Comparison of ENCODE assay signal across 7 mouse cellular contexts in the genomic region with DNA sequence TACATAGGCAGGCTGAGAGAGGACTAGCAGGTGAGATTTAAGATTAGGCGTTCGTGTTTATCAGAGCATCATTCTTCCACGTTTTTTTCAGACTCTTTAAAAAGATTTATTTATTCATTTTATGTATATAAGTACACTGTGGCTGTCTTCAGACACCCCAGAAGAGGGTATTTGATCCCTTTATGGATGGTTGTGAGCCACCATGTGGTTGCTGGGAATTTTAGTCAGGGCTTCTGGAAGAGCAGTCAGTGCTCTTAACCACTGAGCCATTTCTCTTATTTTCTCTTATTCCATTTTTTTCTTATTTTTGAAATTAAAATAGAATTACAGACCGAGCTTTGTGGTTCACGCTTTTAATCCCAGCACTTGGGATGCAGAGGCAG. TPM values are rescaled to one million over a fixed set of nuclear protein-coding genes. Genes with fewer than 3 reads are reported as not detected.
DNase-seq lines count a peak whose midpoint lies in the region; ATAC-seq and TF ChIP-seq lines count a peak whose summit lies in the region.

No protein-coding gene starts in this region.

- TF ChIP-seq CTCF in olfactory bulb, adult 2 months (IDR thresholded peaks at IDR 0.05; ENCODE audit: insufficient read depth, low read depth, low read length) = no peak

- WGBS in lung, embryonic 16.5 days = 36% methylated on average over 5 of the region's 5 CpGs
- 40% methylated on average over 5 of the region's 5 CpGs for WGBS in forebrain, embryonic 14.5 days
- 44% methylated on average over 5 of the region's 5 CpGs for WGBS in limb, embryonic 11.5 days
- WGBS in olfactory bulb, adult 2 months = 41% methylated on average over 5 of the region's 5 CpGs

- H3K9ac ChIP-seq in lung, embryonic 16.5 days (ENCODE audit: low read length) = no peak overlapping the region
- H3K9ac ChIP-seq in forebrain, embryonic 14.5 days (ENCODE audit: low read length) = peak overlapping the region; percentile 17
- no peak overlapping the region for H3K9ac ChIP-seq in limb, embryonic 11.5 days (ENCODE audit: low read length)

- H3K4me3 ChIP-seq in lung, embryonic 16.5 days (ENCODE audit: low read length) = peak overlapping the region; percentile 75
- H3K4me3 ChIP-seq in forebrain, embryonic 14.5 days (ENCODE audit: low read depth, low read length) = peak overlapping the region; percentile 75
- H3K4me3 ChIP-seq in limb, embryonic 11.5 days (ENCODE audit: low read depth, low read length) = peak overlapping the region; percentile 83
- peak overlapping the region; percentile 88 for H3K4me3 ChIP-seq in olfactory bulb, adult 2 months (ENCODE audit: insufficient read depth, low read depth, low read length)

- H3K36me3 ChIP-seq in lung, embryonic 16.5 days (ENCODE audit: control insufficient read depth, insufficient read depth, low read length) = peaks cover 8% of the 10 kb centered on the region
- H3K36me3 ChIP-seq in forebrain, embryonic 14.5 days (ENCODE audit: control insufficient read depth, insufficient read depth, low read length) = peaks cover 14% of the 10 kb centered on the region
- H3K36me3 ChIP-seq in limb, embryonic 11.5 days (ENCODE audit: control insufficient read depth, insufficient read depth, low read length) = peaks cover 8% of the 10 kb centered on the region; the same call in 1 of the 2 replicates

- H3K4me1 ChIP-seq in lung, embryonic 16.5 days (replicated peaks; ENCODE audit: control insufficient read depth, insufficient read depth, low read length) = peaks cover 14% of the 10 kb centered on the region
- H3K4me1 ChIP-seq in forebrain, embryonic 14.5 days (ENCODE audit: control insufficient read depth, insufficient read depth, low read length) = peaks cover 10% of the 10 kb centered on the region
- H3K4me1 ChIP-seq in limb, embryonic 11.5 days (ENCODE audit: control insufficient read depth, insufficient read depth, low read length) = peaks cover 10% of the 10 kb centered on the region
- H3K4me1 ChIP-seq in olfactory bulb, adult 2 months (ENCODE audit: control insufficient read depth, insufficient read depth, low read length) = peaks cover 8% of the 10 kb centered on the region

- no peak for DNase-seq in lung, postnatal 10 days
- no peak for DNase-seq in forebrain, embryonic 14.5 days (ENCODE audit: low spot score)
- no peak for DNase-seq in limb, embryonic 11.5 days (ENCODE audit: low spot score)
- DNase-seq in T-cell, adult 2 months (ENCODE audit: low spot score) = no peak
- DNase-seq in thymus, postnatal 36 days = no peak

- TF ChIP-seq POLR2A in olfactory bulb, adult 2 months (IDR thresholded peaks at IDR 0.05; ENCODE audit: insufficient read depth, low read depth, low read length) = no peak

- peak overlapping the region; percentile 51 for H3K4me2 ChIP-seq in lung, embryonic 16.5 days (ENCODE audit: low read depth, low read length)
- peak overlapping the region; percentile 77 for H3K4me2 ChIP-seq in forebrain, embryonic 14.5 days (ENCODE audit: low read length)
- H3K4me2 ChIP-seq in limb, embryonic 11.5 days (ENCODE audit: low read depth, severe bottlenecking) = peak overlapping the region; percentile 71

- H3K27me3 ChIP-seq in lung, embryonic 16.5 days (ENCODE audit: control insufficient read depth, insufficient read depth, low read depth, low read length) = no peaks in the 10 kb centered on the region
- no peaks in the 10 kb centered on the region for H3K27me3 ChIP-seq in forebrain, embryonic 14.5 days (replicated peaks; ENCODE audit: control insufficient read depth, insufficient read depth, low read length)
- H3K27me3 ChIP-seq in limb, embryonic 11.5 days (ENCODE audit: control insufficient read depth, insufficient read depth, low read length) = no peaks in the 10 kb centered on the region

- no peaks in the 10 kb centered on the region for H3K9me3 ChIP-seq in lung, embryonic 16.5 days (ENCODE audit: control insufficient read depth, low read length)
- H3K9me3 ChIP-seq in forebrain, embryonic 14.5 days (replicated peaks; ENCODE audit: control insufficient read depth, low read length) = no peaks in the 10 kb centered on the region
- no peaks in the 10 kb centered on the region for H3K9me3 ChIP-seq in limb, embryonic 11.5 days (ENCODE audit: control insufficient read depth, low read length)

- ATAC-seq in lung, embryonic 16.5 days (ENCODE audit: low read depth) = no peak
- ATAC-seq in forebrain, embryonic 14.5 days = no peak; the same call in 1 of the 2 replicates
- peak; percentile 21; the same call in 1 of the 2 replicates for ATAC-seq in limb, embryonic 11.5 days (ENCODE audit: insufficient number of reproducible peaks, low FRiP score, low TSS enrichment, low read depth)

- H3K27ac ChIP-seq in lung, embryonic 16.5 days (ENCODE audit: low read length) = no peak overlapping the region
- H3K27ac ChIP-seq in forebrain, embryonic 14.5 days (ENCODE audit: low read depth, low read length) = peak overlapping the region; percentile 21; the same call in 1 of the 2 replicates
- no peak overlapping the region for H3K27ac ChIP-seq in limb, embryonic 11.5 days (replicated peaks; ENCODE audit: low read depth, low read length)
- H3K27ac ChIP-seq in olfactory bulb, adult 2 months (ENCODE audit: insufficient read depth, low read depth, low read length) = peak overlapping the region; percentile 22; the same call in 1 of the 2 replicates

RNA-seq across cellular contexts. Expression of a gene that starts 0.3 kb away (rescaled TPM):
- polyA plus RNA-seq in lung, embryonic 16.5 days (2015; fragmentation: Nextera tagmentation; extraction: Ambion mirVana) = 256 and 273 TPM in 2 replicates
- 337 and 364 TPM in 2 replicates for polyA plus RNA-seq in forebrain, embryonic 14.5 days (2014; fragmentation: Nextera tagmentation; extraction: Ambion mirVana)
- 336 and 340 TPM in 2 replicates for polyA plus RNA-seq in limb, embryonic 11.5 days (2014; fragmentation: Nextera tagmentation; extraction: Ambion mirVana)
- polyA plus RNA-seq in olfactory bulb, adult 2 months (2012; ENCODE audit: insufficient read depth, insufficient read length, low replicate concordance, missing spikeins) = not detected in 2 replicates

RNA-seq across cellular contexts. Expression of a gene that starts 10.6 kb away (rescaled TPM):
- 1.2 and 2.0 TPM in 2 replicates for polyA plus RNA-seq in lung, embryonic 16.5 days (2015; fragmentation: Nextera tagmentation; extraction: Ambion mirVana)
- 4.4 and 5.5 TPM in 2 replicates for polyA plus RNA-seq in forebrain, embryonic 14.5 days (2014; fragmentation: Nextera tagmentation; extraction: Ambion mirVana)
- polyA plus RNA-seq in limb, embryonic 11.5 days (2014; fragmentation: Nextera tagmentation; extraction: Ambion mirVana) = 4.7 and 5.1 TPM in 2 replicates
- not detected in 2 replicates for polyA plus RNA-seq in olfactory bulb, adult 2 months (2012; ENCODE audit: insufficient read depth, insufficient read length, low replicate concordance, missing spikeins)

RNA-seq across cellular contexts. Expression of a gene that starts 10.8 kb away (rescaled TPM):
- 0.67 and 1.5 TPM in 2 replicates for polyA plus RNA-seq in lung, embryonic 16.5 days (2015; fragmentation: Nextera tagmentation; extraction: Ambion mirVana)
- polyA plus RNA-seq in forebrain, embryonic 14.5 days (2014; fragmentation: Nextera tagmentation; extraction: Ambion mirVana) = 0.14 and 0.36 TPM in 2 replicates
- polyA plus RNA-seq in limb, embryonic 11.5 days (2014; fragmentation: Nextera tagmentation; extraction: Ambion mirVana) = 0.23 and 0.81 TPM in 2 replicates
- not detected in 2 replicates for polyA plus RNA-seq in olfactory bulb, adult 2 months (2012; ENCODE audit: insufficient read depth, insufficient read length, low replicate concordance, missing spikeins)

RNA-seq across cellular contexts. Expression of a gene that starts 24.8 kb away (rescaled TPM):
- 17.6 and 21.0 TPM in 2 replicates for polyA plus RNA-seq in lung, embryonic 16.5 days (2015; fragmentation: Nextera tagmentation; extraction: Ambion mirVana)
- polyA plus RNA-seq in forebrain, embryonic 14.5 days (2014; fragmentation: Nextera tagmentation; extraction: Ambion mirVana) = 17.3 and 18.0 TPM in 2 replicates
- polyA plus RNA-seq in limb, embryonic 11.5 days (2014; fragmentation: Nextera tagmentation; extraction: Ambion mirVana) = 10.1 and 11.9 TPM in 2 replicates
- polyA plus RNA-seq in olfactory bulb, adult 2 months (2012; ENCODE audit: insufficient read depth, insufficient read length, low replicate concordance, missing spikeins) = not detected in 2 replicates

RNA-seq across cellular contexts. Expression of a gene that starts 33.0 kb away (rescaled TPM):
- 1.1 and 1.7 TPM in 2 replicates for polyA plus RNA-seq in lung, embryonic 16.5 days (2015; fragmentation: Nextera tagmentation; extraction: Ambion mirVana)
- 0.85 and 1.6 TPM in 2 replicates for polyA plus RNA-seq in forebrain, embryonic 14.5 days (2014; fragmentation: Nextera tagmentation; extraction: Ambion mirVana)
- polyA plus RNA-seq in limb, embryonic 11.5 days (2014; fragmentation: Nextera tagmentation; extraction: Ambion mirVana) = 0.16 and 0.45 TPM in 2 replicates
- polyA plus RNA-seq in olfactory bulb, adult 2 months (2012; ENCODE audit: insufficient read depth, insufficient read length, low replicate concordance, missing spikeins) = not detected in 2 replicates

Comparison
In these comparisons a context has a peak if more than half of its experiments do, and no peak if none do; other contexts are left out.
1. H3K27ac ChIP-seq: peak in forebrain, embryonic 14.5 days (single experiment) and olfactory bulb, adult 2 months (single experiment); none in lung, embryonic 16.5 days (single experiment) and limb, embryonic 11.5 days (single experiment).
2. Peak in every context shown above with its lines, with median percentiles within 50 percentile points of each other: H3K4me2 ChIP-seq and H3K4me3 ChIP-seq.